Mouse (Mus musculus) cerebellum, adult 11 months (tissue): ENCODE measurements around the gene Ptchd4.

ENCODE experiments used
- DNase-seq: peaks from one replicate; pipeline ENCODE4 v3.0.0; 2022

Gene Ptchd4

GRCm38 (mm10) chr17:42430380-42430779, 114.6 kb downstream of the Ptchd4 start:
- DNase-seq: no peak

GRCm38 (mm10) chr17:42452235-42452634, 136.5 kb downstream of the Ptchd4 start:
- DNase-seq: peak; percentile 24

DNA sequence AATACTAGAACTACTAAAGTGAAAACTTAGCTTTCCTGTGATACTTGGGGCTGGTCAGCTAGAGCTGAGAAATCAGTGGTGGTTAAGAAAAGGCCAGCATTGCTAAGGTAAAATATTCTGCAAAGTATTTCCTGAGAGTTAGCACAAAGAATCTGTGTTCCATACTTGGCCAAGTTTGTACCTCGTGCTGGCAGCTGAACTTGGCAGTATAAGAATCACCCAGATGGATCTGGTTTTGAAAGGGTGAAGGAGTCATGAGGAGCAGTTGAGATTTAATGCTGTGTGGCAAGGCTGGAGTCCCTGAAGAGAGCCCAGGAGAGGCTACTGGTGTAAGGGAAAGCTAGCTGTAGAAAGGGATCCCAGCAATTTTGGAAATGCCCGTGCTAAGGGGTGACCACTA, 140.7 kb downstream of the Ptchd4 start:
- no peak for DNase-seq

DNA sequence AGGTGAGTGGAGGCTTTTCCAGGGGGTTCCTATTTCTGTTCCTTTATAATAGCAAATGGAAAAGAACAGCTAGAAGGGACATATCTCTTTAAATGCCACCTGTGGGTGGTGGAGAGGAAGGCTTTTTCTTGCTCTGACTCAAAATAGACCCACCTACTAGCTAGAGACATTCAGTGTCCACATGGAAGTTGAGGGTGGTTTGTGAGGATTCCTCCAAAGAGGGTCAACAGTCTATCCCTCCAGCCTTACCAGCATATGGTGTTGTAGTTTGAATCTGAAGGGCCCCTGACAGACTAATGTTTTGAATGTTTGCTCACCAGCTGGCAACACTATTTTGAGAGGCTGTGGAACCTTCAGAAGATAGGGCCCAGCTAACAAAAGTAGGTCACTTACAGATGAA, 147.0 kb downstream of the Ptchd4 start:
- no peak for DNase-seq

- no peak for DNase-seq
Measured at GRCm38 (mm10) chr17:42480173-42480991, 164.6 kb downstream of the Ptchd4 start.

- DNase-seq: no peak
Measured at GRCm38 (mm10) chr17:42509356-42510262, 193.9 kb downstream of the Ptchd4 start.

DNA sequence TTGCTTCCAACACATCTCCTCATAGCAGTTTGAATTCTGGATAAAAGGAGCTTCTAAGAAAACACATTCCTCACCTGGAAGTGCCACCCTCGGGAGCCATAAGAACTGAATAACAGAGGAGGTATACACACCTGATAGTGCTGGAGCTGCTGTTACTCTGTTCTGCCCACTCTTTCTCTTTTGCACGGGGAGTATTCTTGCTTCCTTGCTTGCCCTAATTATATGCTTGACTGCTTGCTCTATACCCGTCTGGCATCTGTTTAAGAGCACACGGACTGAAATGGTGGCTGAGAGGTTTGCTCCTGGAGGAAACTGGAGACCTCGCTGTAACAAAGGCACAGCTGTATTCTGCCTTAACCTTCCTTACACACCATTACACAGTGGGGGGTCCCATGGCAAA, 214.4 kb downstream of the Ptchd4 start:
- no peak for DNase-seq

GRCm38 (mm10) chr17:42549578-42549977, 233.8 kb downstream of the Ptchd4 start:
- no peak for DNase-seq
